Mouse (Mus musculus) T-cell, adult 66 days (primary cell): ENCODE data around the gene Chm. TPM values are rescaled to one million over a fixed set of nuclear protein-coding genes. Genes with fewer than 3 reads are reported as not detected.

Experiments used
- total RNA-seq, 2 experiments: library from RNA; stranded (reverse); gene quantifications; 3 replicates in 1 of 2; 4 replicates in 1 of 2; pipeline ENCODE4 v1.2.4; 2023

The Chm gene
- total RNA-seq, result 10 to 100 TPM; 25.6 to 26.8 TPM

DNA sequence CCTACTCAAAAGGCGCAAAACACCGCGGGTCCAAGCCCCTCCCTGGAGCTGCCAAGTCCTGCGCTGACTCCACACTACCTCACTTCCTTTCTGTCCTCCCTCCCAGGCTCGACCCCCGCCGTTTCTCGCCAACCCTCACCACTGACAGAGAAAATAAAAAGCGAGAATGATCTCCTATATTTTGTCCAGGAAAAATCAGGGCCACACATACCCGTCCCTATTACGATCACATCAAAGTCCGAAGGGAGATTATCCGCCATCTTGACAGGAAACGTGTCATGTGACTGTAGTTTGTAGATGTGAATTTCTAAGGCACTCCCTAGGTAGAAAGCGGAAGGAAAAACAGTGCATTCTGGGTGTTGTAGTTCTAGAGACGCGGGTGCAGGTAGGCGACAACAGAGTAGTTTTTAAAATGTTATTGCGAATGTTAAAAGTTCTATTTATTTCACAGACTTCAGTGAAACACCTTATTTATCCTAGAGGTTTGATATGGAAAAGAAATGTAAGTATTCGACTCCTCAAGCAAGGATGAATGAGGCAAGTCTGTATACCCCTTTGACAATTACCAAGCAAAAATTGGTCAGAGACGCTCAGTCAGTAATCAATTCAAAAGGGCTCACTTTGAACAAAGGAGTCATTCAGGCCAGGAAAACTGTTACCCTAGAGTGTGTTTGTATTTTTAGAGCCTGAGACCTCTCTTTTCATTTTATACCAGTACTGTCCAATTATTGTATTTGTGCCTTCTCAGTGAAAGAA lies at the start of gene Chm:
Gene Chm, minus strand, starts transcription at position 288 of the 756 bp plus-strand sequence.

Other genes with a start within 250 kb of the Chm start
- gene Dach2, start 112.0 kb upstream of the Chm start, total RNA-seq, result not detected